Mouse (Mus musculus) adipose tissue, adult 10 weeks (tissue): ENCODE measurements around the gene Slfn2. TPM values are rescaled to one million over a fixed set of nuclear protein-coding genes. Genes with fewer than 3 reads are reported as not detected.

Experiments used
- polyA plus RNA-seq: library from polyadenylated mRNA; stranded (reverse); fragments of 350-450 nt; fragmentation: Illumina TruSeq; extraction: RNeasy Lipid Tissue Mini Kit (QIAGEN cat#74804); gene quantifications from one replicate; pipeline ENCODE4 v1.2.3, GENCODE M21; 2014; ENCODE audit warnings: low read depth, low replicate concordance

Gene Slfn2
- polyA plus RNA-seq: 9.4 TPM

GRCm38 (mm10) chr11:83064946-83065345 is at the start of gene Slfn2:
Slfn2 (plus strand) TSS chr11:83065112.

GRCm38 (mm10) chr11:83020621-83021020 is 44.3 kb upstream of the Slfn2 start, which contains the start of gene Slfn8:
Slfn8 (minus strand) TSS chr11:83020810.

DNA sequence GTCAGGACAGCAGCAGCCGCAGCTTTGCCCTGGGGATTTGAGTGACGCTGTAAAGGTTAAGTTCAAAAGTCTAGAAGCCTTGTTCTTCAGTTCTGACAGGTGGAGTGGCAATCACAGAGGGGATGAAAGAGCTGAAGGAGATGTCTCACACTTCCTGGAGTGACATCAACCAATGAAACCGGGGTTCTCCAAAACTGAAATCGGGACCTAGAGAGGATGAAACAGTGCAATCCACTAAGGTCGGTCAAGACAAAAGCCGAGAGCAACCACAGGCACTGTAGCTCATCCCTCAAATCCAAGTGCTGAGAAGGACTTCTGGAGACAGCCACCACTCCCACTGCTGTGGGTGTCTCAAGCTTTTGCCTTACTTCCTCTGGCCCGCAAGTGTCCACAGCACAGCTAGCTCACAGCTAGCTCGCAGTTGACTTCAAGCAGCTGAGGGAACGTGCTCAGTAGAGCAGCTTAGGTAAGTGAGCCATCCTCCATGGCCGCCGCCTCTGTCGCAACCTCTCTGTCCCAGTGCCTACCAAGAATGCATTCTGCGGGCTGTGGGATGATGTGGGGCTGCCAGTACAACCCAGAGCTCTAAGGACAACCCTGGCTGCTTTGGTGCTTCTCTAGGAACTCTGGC is 51.8 kb downstream of the Slfn2 start, which contains the start of gene Slfn1:
Gene Slfn1 (plus strand): TSS at position 253 of the 631 bp plus-strand sequence.

Other genes starting within 250 kb of the Slfn2 start
- 21.8 TPM for gene Rffl, start 193.9 kb upstream of the Slfn2 start, polyA plus RNA-seq
- 21.5 TPM for gene Rad51d, start 174.5 kb upstream of the Slfn2 start, polyA plus RNA-seq
- 1.2 TPM for gene Fndc8, start 173.0 kb upstream of the Slfn2 start, polyA plus RNA-seq
- gene Nle1, start 156.7 kb upstream of the Slfn2 start, polyA plus RNA-seq: 9.0 TPM
- 9.3 TPM for gene Unc45b, start 154.6 kb upstream of the Slfn2 start, polyA plus RNA-seq
- gene Slfn5, start 113.8 kb upstream of the Slfn2 start, polyA plus RNA-seq: 33.9 TPM
- gene Slfn9, start 73.3 kb upstream of the Slfn2 start, polyA plus RNA-seq: 1.1 TPM
- 2.9 TPM for gene Slfn8, start 44.3 kb upstream of the Slfn2 start, polyA plus RNA-seq
- gene Slfn1, start 51.7 kb downstream of the Slfn2 start, polyA plus RNA-seq: 0.74 TPM
- gene Slfn4, start 110.1 kb downstream of the Slfn2 start, polyA plus RNA-seq: 0.12 TPM
- gene Slfn3, start 126.2 kb downstream of the Slfn2 start, polyA plus RNA-seq: 0.82 TPM
- gene Slfn14, start 221.6 kb downstream of the Slfn2 start, polyA plus RNA-seq: not detected
- 68.6 TPM for gene Ap2b1, start 233.9 kb downstream of the Slfn2 start, polyA plus RNA-seq
- 13.5 TPM for gene Pex12, start 237.5 kb downstream of the Slfn2 start, polyA plus RNA-seq